Mouse (Mus musculus): ENCODE data around the gene Pcnt.

The Pcnt gene

GRCm38 (mm10) chr10:76442178-76443088, at the start of gene Pcnt:
Gene Pcnt, minus strand, starts transcription at chr10:76442786.
- DNase-seq: peak; percentile 97

GRCm38 (mm10) chr10:76489205-76489604, 46.6 kb upstream of the Pcnt start:
- no peak for DNase-seq

GRCm38 (mm10) chr10:76488265-76488664, 45.7 kb upstream of the Pcnt start:
- DNase-seq: no peak

- no peak for DNase-seq
Observed at GRCm38 (mm10) chr10:76486302-76486701, 43.7 kb upstream of the Pcnt start.

DNA sequence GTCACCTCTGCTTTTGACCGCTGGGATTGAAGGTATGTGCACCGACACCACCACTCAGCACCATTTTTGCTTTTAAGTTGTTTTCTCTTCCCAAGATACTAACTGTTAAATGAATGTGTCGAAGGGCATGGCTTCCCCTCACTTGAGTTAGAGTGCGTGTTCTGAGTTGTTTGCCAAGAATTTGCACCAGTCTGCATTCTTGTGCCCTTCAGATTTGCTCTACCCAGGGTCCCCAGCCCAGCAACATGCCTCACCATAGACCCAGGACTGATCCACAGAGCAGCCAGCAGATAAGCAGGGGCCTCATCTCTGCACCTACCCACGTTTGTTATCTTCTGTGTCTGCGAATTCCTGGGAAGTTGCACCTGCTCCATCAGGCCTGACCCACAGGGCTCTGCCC, 38.9 kb upstream of the Pcnt start:
- no peak for DNase-seq

- no peak for DNase-seq
Observed at GRCm38 (mm10) chr10:76480851-76481250, 38.3 kb upstream of the Pcnt start.

DNA sequence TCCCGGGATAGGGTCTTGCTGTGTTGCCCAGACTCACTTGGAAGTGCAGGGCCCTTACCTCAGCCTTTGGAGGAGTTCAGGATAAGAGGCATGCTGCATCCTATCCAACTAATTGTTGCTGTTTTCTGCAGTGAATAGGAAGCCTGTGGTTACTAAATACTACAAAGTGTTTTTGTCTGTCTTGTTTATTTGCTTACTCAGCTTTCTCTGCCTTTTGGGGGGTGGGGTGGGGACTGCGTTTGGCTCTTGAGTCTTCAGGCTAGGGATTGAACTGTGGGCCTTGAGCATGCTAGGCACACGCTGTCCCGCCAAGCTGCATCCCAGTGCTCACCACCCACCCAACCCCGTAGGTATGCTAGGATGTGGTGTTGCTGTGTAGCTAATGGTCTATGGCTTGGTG, 31.2 kb upstream of the Pcnt start:
- no peak for DNase-seq

DNA sequence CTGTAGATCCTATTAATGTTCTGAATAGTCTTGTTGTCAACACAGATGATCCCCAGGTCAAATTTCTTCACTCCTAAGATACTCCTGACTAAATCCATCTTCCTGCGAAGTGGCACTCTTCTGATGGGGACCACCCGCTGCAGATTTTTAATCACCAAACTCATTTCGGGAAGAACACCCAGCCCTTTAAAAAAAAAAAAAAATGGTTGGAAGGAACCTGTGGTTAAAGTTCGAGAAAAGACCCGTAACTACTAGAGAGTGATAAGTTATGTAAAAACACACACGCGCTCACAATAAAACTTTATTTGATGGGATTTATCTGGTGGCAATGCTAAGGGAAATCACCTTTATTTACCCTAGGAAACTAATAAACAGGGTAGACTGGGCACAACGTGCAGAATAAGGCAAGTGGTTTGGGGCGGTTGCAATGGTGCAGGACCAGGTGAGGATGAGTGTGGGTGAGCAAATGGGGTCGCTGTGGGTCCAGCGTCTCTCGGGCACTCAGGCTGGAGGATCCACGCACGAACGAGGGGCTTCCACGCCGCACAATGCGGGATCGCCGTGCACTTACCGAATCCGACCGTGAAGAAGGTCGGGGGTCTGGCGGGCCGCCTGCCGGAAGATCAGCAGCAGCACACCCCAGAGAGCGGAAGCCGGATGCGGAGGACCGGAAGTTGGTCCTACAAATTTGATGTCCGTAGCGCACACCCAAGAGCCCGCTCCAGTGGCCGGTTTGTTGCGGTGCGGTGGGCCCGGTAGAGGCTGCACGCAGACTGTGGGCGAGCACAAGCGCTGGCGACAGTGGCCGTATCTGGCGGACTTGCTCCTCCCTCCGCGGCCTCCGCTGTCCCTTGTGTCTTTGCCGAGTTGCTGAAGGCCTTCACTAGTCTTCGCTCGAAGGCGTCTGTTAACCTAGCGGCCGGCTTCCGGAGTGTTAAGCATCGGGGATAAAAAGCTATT, 25.9 kb upstream of the Pcnt start, which contains the start of the genes Mcm3ap and Ybey:
Gene Mcm3ap, plus strand, starts transcription at position 725 of the 960 bp plus-strand sequence.
Gene Ybey, minus strand, starts transcription at position 912 of the 960 bp plus-strand sequence.
- peak; percentile 91 for DNase-seq

- no peak for DNase-seq
Observed at GRCm38 (mm10) chr10:76462721-76463120, 20.1 kb upstream of the Pcnt start.

DNA sequence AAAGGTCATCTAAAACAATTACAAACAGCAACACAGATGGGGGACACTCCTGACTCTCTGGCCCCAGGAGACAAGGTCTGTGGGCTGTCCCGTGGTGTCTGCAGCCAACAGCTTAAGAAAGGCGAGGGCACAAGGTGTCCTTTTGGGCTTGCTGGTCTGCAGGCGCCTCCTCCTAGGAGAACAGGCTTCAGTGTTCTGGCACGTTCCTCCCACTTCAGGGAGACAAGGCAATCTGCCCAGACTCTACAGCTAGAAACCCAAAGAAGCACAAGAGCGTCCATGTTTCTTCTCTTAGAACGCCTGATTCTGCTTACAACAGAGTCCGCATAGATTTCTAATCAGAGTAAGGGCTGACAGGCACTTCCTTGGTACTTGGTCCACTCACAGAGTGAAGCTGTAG, 19.7 kb upstream of the Pcnt start:
- DNase-seq: no peak

- DNase-seq: no peak
Observed at GRCm38 (mm10) chr10:76461255-76461654, 18.7 kb upstream of the Pcnt start.

DNA sequence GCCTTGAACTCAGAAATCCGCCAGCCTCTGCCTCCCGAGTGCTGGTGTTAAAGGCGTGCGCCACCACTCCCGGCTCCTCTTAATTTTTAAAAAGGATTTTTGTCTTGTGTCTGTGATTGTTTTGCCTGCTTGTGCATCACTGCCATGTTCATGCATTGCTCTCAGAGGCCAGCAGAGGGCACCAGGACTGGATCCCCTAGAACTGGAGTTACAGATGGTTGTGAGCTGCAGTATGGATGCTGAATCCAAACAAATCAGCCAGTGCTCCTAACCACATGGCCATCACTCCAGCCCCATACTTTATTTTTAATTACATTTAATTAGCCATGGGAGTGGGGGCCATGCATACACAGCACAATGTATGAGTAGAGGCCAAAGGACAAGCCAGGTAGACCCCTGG, 12.7 kb upstream of the Pcnt start:
- peak; percentile 64 for DNase-seq

GRCm38 (mm10) chr10:76448851-76449250, 6.3 kb upstream of the Pcnt start, which contains the start of gene 2610028H24Rik:
Gene 2610028H24Rik, plus strand, starts transcription at chr10:76449081.
- DNase-seq: no peak

DNA sequence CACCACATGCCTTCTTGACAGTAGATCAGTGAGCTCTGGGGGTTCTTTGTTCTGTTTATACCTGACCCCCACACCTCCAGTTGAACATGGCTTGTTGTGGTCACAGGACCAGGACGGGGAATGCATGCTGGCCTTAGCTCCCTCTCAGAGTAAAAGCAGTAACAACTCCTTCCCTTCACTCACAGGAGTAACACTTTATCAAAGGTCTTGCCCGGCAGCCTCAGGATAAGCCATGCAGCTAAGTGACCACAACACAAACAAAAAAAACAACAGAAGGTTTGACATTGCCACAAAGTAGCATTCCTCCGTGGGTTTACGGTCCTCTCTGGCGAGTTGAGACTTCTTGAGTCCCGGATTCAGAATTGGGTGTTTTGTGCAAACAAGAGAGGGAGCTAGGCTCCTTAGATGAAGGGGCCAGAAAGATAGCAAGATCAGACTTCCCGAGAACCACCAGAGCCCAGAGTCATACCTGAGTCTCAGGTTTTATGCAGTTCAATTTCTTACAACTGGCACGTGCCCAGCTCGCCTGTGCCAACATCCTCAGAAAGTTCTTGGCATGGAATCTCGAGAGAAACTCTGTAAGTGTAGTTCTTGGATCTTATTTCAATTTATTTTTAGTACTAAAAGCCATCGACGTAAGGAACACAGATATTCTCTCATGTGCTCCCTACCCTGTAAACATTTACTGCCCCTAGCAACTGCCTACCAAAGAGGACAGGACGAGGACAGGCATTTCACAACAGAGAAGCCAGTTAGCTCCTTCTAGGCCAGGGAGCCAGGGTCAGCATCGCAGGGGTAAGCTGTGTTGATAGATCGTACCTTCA, 5.0 kb upstream of the Pcnt start:
- no peak for DNase-seq

DNA sequence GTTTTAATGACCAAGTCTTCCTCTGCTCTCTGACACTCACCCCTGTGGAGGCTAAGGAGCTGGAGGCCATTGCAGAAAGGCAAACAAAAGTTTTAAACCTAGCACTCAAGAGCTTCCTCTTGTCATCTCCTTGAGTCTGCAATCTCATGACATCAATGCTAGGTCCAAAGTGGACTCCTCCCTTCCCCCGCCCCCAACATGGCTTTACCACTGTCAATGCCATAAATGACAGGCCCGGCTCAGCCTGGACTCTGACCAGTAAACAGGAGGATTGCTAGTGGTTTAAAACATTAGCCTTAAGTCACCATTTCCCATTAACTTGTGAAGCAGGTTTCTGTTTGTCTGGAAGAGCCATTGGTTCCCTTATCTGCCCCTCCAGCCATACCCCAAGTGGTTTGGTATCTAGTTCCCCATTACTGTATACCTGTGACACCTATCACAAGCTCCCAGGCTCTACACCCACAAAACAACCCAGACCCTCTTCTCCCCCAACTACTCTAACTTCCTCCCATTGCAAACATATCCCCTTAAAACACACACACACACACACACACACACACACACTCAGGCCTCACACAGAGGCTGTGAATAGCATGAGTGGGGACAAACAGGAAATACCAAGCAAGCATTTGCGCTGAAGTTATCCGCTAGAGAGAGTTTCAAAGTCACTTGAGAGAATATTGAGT, 3.6 kb upstream of the Pcnt start:
- peak; percentile 11 for DNase-seq

- no peak for DNase-seq
Observed at GRCm38 (mm10) chr10:76440281-76440680, 2.3 kb downstream of the Pcnt start, which contains the start of gene AC141477.1. Gene AC141477.1, minus strand, starts transcription at chr10:76440444.

DNA sequence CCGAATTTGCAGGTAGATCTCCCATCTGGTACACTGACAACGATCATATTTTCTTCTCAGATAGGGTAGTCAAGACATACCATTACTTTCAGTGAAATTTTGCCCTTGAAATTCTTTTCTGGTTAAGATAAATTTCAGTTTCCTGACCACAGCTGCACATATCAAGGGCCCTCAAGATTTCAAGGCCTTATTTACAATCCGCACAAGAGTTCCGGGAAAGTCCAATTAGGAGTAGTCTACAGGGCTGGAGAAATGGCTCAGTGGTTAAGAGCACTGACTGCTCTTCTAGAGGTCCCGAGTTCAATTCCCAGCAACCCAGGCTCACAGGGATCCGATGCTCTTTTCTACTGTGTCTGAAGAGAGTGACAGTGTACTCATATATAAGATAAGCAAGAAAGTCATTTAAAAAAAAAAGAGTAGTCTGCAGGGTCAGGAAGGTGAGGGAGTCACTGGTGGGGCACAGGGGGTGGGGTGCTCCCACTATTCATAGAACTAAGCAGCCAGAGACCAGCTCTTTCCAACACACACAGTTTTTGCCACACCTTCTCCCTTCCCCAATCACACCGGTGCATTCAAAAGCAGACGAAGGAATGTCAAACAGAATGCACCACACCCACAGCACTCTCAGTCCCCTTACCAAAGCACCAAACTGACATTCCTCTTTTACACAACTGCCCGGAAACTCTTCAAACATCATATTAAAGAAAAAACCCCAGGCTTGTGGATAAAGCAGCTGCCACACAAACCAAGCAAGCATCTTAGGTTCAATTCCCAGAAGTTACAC, 3.3 kb downstream of the Pcnt start:
- DNase-seq: no peak

DNA sequence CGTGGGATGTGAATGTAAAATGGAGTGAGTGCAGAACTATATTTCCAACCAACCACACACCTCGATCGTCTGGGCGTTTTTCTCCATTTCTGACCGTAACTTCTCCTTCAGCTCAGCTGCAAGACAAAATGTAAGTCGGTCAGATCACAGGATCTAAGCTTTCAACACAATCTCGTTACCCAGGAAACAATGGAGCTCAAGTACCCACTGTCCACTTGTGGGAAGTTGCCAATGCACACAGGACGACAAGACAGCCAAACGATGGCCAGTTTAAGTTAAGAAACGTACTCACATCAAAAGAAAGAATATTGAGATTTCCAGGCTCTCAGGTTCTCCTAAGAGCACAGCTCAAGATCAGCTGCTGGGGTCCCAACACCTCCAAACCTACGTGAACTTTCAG, 8.7 kb downstream of the Pcnt start:
- DNase-seq: no peak

DNA sequence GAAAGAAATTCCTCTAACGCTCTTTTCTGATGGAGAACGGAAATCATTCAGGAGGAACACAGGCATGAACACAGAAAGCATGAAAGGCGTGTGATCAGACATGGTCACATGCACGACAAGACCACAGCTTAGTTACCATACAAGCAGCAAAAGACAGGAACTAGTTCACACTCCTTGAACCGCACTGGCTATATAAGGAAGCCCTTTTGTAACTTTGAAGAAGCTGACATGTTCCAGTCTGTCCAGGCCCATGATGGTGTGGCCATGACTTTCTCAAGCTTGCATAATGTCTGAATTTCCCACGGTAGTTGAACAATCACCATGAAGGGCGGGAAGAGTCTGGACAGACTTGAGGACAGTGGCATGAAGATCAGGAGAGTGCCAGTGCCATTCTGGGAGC, 16.9 kb downstream of the Pcnt start:
- no peak for DNase-seq

- peak; percentile 48 for DNase-seq
Observed at GRCm38 (mm10) chr10:76416811-76417210, 25.8 kb downstream of the Pcnt start.

DNA sequence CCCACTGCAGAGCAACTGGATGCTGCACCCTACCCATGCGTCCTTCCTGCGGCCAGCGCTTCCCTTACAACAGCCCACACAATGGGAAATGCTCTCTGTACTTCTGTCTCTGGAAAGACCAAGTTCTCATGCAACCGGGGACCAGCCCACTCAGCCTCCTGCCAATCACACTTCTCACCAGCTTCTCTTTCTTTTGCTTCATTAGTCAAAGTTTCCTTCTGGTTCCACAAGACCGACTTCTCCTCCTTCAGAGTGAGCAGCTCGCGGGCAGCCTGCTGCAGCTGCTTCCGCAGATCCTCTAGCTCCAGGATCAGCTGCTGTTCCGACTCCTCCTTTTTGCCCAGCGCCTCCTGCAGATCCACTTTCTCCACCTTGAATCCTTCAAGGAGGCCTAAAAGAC, 34.1 kb downstream of the Pcnt start:
- DNase-seq: no peak

Measured in kidney, adult 18-20 months (tissue).